Mouse (Mus musculus) right cerebral cortex, postnatal 14 days (tissue): ENCODE data around the gene Pdilt.
A peak's percentile ranks its signal among the peaks of the same experiment; 100 is the strongest.
"Not testable (repeated sequence)": the region's sequence is repeated elsewhere in the genome, so short reads cannot be mapped to it uniquely, and the experiment has no call there.

Source experiments
- DNase-seq: peaks from one replicate; pipeline ENCODE4 v3.0.0; 2022

Gene Pdilt

GRCm38 (mm10) chr7:119523389-119523788 is at the start of gene Pdilt:
Gene Pdilt (minus strand): TSS chr7:119523489.
- no peak for DNase-seq

DNA sequence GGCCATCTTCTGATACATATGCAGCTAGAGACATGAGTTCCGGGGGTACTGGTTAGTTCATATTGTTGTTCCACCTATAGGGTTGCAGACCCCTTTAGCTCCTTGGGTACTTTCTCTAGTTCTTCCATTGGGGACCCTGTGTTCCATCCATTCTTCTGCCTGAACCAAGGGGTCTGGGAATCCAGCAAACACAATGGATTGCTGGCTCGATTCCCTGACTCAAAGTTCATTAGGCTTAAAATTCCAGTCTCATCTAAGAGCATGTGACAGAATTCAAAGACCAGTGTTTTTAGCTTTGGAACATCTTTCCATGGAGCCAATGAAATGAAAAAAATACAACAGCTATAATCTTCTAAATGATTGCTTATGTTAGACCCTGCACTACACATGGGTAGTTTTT is 39.2 kb upstream of the Pdilt start:
- DNase-seq, result not testable (repeated sequence)

DNA sequence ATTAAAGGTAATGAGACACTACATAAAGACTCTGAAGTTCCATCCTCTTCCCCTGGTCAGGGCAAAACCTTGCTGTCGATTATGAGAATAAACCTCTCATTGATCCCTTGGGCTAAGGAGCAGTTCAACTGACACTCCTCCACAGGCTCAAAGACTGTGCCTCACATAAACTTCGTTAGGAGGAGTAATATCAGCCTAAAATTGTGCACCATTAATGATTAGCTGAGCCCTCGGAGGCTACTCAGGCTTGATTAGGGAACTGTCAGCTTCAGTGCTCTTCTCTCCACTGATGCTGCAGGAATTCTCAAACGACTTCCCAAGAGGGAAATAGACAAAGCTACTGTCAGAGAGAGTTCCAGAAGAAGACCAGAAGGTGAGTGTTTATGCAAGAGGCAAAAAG is 38.2 kb upstream of the Pdilt start:
- DNase-seq, result no peak

DNA sequence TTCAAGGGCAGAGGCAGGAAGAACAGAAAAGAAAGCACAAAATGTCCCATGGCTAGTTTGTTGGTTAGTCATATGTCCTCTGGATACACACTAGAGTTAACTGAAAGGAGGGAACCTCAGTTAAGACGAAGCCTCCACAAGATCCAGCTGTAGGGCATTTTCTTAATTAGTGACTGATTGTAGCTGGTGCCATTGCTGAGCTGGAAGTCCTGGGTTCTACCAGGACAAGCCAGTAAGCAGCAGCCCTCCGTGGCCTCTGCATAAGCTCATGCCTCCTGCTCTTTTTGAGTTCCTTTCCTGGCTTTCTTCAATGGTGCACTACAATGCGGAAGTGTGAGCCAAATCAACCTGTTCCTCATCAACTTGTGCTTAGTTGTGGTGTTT is 37.2 kb upstream of the Pdilt start:
- no peak for DNase-seq

DNA sequence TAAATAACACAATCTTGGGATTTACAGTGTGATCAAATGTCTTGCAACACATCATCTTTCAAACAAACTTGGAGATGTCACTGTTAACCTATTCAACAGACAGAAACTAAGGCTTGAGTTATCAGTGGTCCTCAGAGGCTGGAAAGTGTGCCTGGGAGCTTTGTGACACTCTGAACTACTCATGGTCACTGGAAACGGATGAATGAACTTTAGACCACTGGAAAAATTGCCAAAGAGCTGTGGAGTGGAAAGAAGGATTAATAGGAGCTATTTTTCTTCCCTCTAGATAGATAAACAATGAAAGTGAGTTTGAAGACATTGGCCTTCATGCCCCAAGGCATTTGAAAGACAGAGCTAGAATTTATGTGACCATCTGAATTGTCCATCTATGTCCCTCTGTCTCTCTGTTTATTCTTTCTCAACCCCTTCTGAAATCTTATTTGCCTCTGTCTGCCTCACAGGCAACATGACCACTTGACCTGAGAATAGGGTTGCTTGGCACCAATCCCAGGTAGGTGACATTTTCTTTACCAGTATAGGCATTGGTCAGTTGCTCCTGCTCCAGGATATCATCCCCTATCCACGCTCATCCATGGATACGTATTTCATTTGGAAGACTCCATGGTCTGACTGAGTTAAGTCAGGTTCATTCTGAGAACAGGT is 36.6 kb upstream of the Pdilt start:
- DNase-seq, result no peak

DNA sequence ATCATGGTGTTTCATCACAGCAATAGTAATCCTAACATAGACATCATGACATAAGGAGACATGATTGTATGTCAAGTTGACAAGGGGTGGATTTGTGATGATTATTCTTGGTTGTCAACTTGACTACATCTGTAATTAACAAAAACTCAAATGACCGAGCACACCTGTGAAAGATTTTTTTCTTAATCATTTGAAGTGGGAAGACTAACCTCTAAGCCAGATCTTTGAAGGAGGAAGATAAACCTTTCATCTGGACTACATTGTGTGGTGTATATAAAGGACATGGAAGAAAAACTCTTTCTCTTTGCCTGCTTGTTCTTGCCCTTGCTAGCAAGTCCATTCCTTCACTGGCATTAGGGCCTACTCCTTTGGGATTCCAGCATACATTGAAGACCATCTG is 30.8 kb upstream of the Pdilt start, which contains the start of gene Acsm2:
TSS of gene Acsm2 (plus strand) at position 301 of the 400 bp plus-strand sequence.
- DNase-seq, result no peak

DNA sequence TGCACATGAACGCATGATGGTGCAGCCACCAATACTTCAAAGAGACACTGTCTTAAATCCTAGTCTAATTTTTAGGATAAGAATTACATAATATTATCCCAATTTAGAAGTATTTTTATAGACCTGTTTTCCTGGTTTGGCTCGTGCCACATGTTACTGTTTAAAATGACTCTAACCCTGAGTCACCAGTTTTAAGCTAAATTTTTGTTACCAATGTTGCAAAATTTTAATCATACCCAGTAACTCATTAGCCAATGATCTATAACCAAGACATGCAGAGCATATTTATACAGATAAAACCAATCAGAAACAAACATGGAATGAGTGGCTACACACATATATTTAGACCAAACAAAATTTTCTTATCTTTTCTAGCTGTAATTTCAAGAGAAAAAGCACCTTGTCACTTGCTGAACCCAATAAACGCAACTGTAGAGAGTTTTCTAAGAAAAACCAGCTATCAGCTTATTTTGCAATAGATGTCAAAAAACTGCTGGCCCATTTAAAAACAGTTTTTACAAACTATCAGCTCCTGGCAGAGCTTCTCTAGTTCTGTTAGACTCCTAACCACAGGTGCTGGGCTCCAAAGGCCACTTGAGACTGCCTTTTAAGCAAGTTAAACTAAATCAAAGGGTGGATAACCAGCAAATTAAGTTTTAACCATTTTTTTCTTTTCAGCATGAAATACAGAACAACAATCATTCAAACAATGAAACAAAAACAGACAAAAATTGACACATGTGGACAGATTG is 27.4 kb upstream of the Pdilt start:
- DNase-seq, result no peak

DNA sequence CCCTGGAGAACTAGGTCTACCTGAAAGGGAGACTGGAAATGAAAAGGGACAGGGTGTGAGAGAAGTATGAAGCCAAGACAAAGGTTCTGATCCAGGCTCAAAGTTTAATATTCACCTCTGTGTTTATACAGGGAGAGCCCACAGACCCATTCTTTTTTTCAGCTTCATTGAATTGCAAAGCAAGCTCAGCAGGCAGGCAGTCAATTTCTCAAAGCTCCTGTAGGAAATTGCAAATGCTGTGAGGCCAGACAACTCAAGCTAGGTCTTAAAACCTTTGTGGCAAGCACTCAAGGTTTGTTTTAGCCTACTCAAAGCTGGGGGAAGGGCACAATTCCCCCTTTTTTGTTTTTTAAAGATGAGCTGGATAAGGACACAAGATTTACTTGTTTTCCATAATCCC is 22.3 kb upstream of the Pdilt start:
- no peak for DNase-seq

GRCm38 (mm10) chr7:119542445-119542844 is 19.2 kb upstream of the Pdilt start:
- DNase-seq, result no peak

DNA sequence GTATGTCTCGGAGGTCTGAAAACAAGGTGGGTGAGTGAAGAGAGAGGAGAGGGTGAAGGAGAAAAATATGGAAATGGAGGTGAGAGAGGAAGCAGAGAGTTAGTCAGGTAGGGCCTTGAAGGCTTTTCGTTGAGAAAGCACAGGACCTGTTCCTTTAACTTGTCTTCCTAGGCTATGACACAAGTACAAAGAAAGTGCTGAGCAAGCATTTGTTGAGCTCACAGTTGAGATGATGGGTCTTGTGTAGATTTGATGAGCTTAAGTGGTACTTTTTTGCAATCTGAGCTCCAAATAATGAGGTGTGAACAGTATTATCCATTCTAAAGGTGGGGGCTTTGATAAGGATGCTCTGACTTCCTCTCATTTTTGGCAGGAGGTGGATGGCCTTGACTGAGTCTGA is 11.1 kb upstream of the Pdilt start:
- no peak for DNase-seq

- DNase-seq, result no peak
These were observed 9.6 kb upstream of the Pdilt start for GRCm38 (mm10) chr7:119532924-119533323.

DNA sequence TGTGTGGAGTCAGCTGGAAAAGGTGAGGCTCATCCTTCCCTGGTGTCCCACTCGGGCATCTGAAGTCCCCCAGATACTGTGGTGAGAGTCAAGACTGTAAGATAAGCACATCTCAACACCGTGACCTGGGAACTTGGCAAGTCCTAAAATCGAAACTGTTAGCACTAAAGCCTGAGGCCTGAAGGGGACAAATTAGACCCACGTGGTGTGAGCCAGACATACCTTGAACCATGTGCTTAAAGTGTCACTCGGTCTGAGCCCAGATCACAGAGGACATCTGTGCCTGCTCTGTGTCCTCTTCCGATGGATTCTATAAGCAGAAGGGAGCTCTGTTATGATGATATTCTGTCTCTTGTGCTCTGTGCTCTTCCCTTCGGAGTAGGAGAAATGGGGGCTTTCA is 5.3 kb upstream of the Pdilt start:
- DNase-seq, result no peak

GRCm38 (mm10) chr7:119527548-119527947 is 4.3 kb upstream of the Pdilt start:
- DNase-seq, result no peak

GRCm38 (mm10) chr7:119527135-119527534 is 3.8 kb upstream of the Pdilt start:
- DNase-seq, result no peak

GRCm38 (mm10) chr7:119526486-119526885 is 3.2 kb upstream of the Pdilt start:
- no peak for DNase-seq

DNA sequence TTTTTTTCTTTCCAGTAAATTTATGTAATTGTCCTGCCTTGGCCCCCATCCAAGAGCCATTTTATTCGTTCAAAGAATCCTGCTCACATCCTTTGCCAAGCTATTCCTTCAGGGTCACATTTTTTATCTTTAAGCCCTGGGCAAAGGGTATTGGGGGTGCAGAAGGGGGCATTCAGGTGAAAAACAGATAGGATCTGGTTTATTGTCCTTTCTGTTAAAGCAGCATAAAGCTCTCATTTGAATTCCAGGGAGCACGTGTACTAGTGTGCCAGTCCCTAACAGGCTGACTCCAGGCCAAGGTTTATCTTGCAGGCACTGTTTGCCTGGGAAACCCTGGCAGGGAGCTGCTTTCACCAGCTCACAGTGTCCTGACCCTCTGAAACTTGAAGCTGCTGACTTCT is 2.6 kb upstream of the Pdilt start:
- no peak for DNase-seq

- DNase-seq, result no peak
These were observed 904 bp downstream of the Pdilt start for GRCm38 (mm10) chr7:119522385-119522784.

DNA sequence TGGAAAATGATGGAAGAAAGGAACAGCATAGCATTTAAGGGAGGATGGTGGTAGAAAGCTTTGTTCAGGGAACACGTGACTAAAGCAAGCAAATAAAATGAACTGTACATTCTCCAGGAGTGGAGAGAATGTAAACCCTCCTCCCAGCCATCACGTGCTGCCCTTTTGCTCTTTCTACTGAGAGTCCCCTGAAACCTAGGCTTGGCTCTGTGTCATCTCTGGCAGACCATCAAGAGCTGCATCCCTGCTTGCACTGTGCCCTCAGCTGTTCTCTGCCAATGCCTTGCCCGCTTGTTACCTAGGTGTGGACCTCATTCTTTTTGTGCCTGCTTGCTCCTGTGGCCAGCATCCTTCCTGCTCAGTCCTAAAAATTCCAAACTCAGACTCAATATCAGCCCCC is 1.5 kb downstream of the Pdilt start:
- DNase-seq, result no peak

DNA sequence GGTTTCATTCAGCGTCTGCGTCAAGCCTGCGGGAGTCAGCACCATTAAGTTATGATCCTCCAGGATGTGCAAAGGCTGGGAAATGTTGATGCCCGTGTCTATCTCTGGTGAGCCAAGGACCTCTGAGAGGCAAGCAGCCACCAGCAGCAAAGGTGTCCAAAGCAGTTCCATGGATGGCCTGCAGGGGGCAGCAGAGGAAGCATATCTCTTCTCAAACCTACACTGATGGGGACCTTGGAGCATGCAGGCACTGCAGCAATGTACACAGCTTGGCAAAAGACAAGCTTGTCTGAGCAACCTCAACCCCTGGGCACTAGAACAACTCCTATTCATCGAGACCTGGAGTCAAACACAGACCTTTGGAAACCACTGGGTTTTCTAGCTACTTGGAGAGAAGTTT is 3.6 kb downstream of the Pdilt start:
- DNase-seq, result peak; percentile 74

DNA sequence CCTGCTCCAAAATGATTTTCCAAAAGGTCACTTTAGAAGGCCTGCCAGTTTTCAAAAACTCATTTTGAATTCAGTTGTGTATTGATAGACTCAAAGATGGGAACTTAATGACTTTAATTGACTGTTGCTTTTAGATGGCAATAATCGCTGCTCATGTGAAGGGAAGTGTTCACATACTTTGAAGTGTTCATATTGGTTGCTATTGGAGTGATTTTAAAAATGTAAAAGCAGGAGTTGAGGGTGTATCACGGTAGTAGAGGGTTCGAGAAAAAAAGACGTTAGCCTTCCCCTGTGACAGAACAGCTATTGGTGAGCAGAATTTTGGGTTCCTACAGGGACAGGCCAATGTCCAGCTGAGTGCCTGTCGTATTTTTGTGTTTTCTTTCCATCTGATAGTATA is 4.1 kb downstream of the Pdilt start, which contains the start of gene Acsm5:
TSS of gene Acsm5 (plus strand) at position 301 of the 400 bp plus-strand sequence.
- no peak for DNase-seq

GRCm38 (mm10) chr7:119516272-119516558 is 7.1 kb downstream of the Pdilt start:
- DNase-seq, result no peak

GRCm38 (mm10) chr7:119515492-119516271 is 7.6 kb downstream of the Pdilt start:
- DNase-seq, result peak; percentile 61

DNA sequence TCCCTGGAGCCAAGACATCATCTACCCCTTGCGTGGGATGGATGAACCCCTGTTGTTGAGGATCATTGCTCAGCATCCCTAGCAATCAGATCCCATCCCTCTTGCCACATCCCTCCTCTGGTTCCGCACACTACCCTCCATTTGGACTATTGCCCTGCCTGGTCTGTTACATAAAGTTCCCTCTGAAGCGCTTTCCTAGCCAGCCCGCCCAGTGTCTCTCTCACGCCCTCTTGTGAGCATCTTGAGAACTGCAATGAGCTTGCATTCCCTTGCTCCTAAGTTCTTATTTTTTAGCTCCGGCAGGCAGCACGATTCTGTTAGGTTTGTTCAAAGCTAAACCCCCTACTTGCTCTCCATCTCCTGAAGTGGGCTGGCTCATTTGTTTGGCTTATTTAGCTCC is 10.2 kb downstream of the Pdilt start:
- DNase-seq, result peak; percentile 55

DNA sequence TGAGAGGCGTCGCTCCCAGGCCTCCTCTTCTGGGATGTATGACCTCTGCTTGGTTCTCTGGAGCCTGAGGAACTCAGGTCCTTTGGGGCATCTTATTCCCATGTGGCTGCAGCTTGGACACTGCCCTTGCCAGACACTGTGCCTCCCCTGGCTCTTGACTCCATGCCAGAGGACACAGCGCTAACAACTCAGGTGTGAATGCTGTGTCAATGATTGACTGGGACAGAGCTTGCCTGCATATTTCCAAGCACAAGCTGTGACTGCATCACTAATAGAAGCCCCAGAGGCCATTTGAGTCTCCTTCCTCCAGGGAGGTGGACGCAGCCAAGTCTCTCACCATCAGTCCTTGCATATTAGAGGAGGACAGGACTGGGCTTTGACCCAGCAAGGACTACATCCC is 12.1 kb downstream of the Pdilt start:
- no peak for DNase-seq
